Mouse (Mus musculus) frontal cortex, adult (tissue): ENCODE data around the gene Ttn.
"Not testable (repeated sequence)": the region's sequence is repeated elsewhere in the genome, so short reads cannot be mapped to it uniquely, and the experiment has no call there.

Source experiments
- ATAC-seq: cut with Nextera tagmentation; 2 replicates; pipeline ENCODE4 v1.9.2; 2017; ENCODE audit warnings: mild to moderate bottlenecking, moderate library complexity, mixed read lengths; ENCODE audit not compliant: low TSS enrichment

Gene Ttn

DNA sequence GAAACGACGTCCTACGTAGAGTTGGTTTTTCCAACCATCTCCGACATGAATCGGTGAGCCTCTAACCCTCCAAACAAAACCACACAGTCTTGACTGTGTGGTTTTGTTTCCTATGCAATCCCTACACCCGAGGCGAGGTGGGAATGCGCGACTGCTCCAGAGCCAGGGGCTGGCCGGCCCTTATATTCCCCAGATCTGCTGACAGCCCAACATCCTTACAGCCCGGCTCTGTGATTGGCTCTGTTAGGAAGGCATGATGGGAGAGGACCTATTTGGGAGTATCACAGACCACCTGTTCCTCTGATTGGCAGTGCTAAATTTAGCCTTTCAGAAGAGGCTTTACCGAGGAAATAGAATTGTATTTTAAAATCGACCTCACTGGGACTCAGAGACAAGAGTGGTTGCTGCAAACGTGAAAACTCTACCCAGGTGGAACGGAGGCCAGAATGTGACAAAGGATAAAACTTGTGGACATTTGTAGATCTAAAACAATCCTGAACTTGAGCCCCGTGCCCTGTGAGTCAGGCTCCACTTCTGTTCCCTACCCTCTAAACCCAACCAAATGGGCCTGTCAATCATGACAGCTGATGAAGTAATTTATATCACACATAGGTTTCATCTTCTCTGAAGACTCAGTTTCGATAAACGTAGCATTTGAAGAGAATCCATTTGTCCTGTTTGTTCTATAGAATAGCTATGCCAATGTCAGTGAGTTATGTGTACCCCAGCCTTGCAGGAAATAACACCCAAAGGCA lies at the start of gene Ttn:
TSS of gene Ttn (minus strand) at position 157 of the 755 bp plus-strand sequence.
- ATAC-seq: no peak

GRCm38 (mm10) chr2:77020649-77021048 lies 38.3 kb upstream of the Ttn start:
- no peak for ATAC-seq

DNA sequence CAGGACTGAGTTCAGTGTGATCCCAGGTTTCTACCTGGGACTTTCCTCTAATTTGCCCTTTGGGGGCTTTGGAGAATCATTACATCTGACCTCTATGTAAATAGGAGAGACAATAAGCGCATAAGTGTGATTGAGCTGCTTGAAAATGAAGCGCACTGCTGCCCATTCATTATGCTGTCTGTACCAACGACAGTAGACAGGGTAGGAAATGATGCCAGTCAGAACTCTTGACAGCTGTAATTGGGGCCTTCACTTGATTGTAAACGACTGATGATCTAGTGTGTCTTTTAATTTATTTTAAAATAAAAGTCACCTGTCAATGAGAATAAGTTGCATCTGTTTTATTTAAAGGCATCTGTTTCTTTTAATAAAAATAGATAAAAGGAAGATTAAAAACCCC lies 35.4 kb upstream of the Ttn start:
- no peak for ATAC-seq

DNA sequence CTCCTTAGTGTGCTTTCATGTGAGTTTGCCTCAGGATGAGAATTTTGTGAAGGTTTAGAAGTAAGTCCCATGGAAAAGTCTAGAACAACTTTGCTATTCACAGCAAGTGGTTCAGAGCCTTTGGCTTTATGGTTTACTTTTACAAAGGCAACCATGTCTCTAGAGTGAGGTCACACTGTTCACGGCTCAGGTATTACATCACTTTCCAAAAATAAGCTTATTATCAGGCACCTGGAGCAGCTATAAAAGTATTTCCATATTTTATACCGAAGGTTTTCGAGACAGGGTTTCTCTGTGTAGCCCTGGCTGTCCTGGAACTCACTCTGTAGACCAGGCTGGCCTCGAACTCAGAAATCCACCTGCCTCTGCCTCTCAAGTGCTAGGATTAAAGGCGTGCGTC lies 31.1 kb upstream of the Ttn start:
- ATAC-seq: not testable (repeated sequence)

DNA sequence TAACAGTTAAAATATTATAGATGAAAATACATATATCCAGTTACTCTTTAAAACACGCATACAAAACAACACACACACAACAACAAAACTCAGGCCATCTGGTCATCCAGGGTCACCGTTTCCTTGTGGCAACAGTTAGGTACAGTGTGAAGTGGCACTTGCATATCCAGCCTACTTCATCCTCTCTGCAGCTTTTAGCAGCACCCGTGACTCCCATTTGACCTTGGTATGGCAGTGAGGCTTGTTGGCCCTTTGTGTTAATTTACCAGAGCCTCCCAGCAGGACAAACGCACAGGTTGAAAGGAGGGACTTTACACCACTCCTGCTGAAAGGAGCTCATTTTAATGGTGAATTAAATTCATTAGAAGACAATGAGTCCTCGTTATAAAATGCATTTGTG lies 29.6 kb upstream of the Ttn start:
- no peak for ATAC-seq

GRCm38 (mm10) chr2:77007015-77007414 lies 24.7 kb upstream of the Ttn start:
- no peak for ATAC-seq

DNA sequence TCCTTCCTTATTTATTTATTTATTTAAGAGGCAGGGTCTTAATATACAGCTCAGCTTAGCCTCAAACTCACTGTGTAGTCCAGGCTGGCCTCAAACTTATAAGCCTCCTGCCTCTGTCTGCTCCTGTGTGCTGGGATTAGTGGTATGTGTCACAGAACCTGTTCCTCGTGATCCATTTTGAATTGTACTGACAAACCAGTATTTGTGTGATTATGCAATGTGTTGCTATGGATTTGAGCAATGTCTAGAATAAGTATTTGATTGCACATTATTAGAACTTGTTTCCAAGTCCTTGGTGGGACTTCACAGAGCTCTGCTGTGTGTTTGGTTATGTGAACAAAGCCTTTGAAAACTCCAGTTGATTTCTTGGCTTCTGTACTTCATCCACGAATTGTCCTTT lies 20.8 kb upstream of the Ttn start:
- ATAC-seq: no peak

DNA sequence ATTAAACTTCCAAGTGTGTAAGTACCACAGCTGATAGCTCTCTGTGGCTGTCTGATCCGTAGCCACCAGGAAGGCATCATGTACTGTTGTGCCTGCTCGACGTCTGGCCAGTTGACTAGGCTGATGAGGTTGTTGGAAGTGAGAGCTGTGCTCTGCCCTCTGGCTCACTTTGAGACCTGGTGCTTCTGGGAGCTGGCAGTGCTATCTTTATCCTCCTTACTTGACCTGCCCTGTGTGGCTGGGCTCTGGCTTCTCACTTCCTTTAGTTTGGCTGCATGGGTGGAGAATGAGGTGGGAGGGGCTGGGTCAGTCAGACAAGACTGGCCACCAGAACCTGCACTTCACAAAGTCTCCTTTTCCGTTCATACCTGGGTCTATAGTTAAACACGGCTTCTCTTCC lies 16.0 kb upstream of the Ttn start:
- ATAC-seq: no peak

- peak; percentile 78 for ATAC-seq
Observed at GRCm38 (mm10) chr2:76992493-76993201, 10.3 kb upstream of the Ttn start.

DNA sequence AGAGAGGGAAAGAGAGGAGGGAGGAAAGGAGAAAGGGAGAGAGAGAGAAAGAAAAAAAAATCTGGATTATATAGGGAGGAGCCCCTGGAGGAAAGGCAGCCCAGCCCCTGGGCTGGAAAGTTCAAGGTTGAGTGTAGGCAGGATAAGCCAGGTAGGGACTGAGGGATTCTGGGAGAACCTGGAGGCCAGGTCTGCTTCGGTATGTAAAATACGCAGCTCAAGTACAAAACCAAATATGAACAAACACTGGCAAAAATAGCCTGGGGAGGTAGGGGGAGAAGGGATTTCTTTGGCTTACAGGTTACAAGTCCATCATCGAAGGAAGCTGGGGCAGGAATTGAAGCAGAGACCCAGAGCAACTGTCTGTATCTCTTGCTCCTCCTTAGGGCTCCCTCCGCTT lies 5.0 kb upstream of the Ttn start:
- ATAC-seq: no peak

DNA sequence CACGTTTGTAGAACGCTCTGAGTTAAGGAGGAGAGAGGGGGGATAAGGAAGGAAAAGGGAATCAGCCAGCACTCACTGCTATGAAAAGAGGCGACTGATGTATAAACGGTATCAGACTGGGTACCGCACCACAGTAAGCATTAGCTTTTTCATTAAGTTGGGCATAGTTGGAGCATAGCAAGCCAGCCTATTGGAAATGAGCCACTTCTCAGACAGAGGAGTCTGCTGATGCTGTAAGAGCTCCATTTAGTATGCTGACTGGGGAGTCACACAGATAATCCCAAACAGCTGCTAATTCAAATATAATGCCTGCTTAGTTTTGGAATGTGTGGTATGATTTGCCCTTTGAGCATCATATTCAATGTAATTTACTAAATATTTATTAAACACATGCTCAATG lies 2.0 kb upstream of the Ttn start:
- no peak for ATAC-seq

DNA sequence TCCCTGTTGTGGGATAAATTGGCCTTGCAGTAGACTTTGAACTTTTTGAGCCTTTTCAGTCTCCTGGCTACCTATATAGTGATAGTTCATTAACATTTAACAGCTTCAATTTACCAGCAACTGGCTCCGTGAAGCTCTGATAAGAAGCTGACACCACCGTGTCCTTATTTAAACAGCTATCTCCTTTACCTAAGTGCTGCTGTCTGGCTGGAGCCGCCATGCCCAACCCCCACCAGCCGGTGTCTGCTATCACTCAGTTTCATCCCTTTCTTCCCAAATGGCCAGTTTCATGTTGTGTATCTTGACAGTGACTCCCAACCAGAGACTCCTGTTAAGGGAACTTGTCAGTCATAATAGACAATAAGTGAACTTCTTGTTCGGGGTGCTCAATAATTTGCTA lies 1.3 kb upstream of the Ttn start:
- no peak for ATAC-seq

- ATAC-seq: no peak
Observed at GRCm38 (mm10) chr2:76981717-76982116, 630 bp downstream of the Ttn start.

DNA sequence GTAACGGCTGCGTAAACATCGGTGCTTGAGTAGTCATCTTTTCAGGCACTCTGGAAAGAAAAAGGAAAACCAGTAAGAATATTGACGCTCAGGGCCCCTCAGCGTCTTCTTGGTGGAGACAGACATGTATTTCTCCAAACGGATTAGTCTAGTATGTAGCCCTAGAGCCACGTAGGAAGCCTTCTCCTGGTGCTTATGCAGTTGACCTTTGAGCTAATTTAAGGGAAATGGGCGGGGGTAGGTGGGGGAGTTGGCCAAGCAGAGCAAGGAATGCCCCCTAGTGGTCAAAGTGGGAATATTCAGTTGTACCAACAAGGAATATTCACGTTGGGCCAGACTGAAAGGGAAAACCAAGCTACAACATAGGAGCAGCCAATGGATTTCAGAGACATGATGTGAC lies 2.2 kb downstream of the Ttn start:
- ATAC-seq: no peak

GRCm38 (mm10) chr2:76977650-76978049 lies 4.7 kb downstream of the Ttn start:
- ATAC-seq: no peak

DNA sequence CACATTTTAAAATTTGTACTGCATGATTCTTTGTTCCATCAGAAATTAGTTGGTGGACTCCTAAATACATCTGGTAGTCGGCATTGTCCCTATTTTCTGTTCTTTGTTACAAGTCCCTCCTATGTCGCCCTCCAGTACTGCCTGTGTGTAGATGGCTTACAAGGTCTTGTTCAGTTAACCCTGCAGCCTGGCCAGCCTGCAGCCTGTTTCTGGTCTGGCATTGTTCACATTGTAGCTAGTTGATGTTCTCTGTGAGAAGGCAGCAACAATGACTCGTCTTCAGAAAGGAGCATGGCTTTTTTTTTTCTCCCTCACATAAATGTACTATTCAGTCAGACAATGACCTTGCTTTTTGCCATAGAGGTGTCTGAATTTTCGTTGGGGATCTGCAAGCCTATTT lies 10.3 kb downstream of the Ttn start:
- ATAC-seq: no peak

GRCm38 (mm10) chr2:76971069-76971468 lies 11.3 kb downstream of the Ttn start:
- ATAC-seq: no peak

GRCm38 (mm10) chr2:76970669-76971068 lies 11.7 kb downstream of the Ttn start:
- no peak; the same call in 1 of the 2 replicates for ATAC-seq

DNA sequence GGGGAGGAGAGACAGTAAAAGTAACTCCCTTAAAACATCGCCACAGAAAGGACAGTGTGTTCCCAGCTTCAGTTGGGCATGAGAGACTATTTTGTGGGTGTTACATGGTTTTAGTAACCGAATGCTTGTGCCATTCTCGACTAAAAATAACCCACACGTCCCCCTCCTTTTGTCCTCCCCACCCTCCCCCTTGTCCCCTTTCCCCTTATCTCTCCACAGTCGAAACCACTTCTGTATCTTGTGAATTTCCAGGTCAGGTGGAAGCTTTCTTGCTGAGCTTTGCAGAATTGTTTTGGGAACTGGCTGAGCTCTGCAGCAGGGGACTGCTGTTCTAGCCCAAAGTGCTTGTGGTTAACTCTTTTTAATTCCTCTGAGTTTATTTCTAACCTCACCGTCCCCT lies 12.1 kb downstream of the Ttn start:
- ATAC-seq: no peak

DNA sequence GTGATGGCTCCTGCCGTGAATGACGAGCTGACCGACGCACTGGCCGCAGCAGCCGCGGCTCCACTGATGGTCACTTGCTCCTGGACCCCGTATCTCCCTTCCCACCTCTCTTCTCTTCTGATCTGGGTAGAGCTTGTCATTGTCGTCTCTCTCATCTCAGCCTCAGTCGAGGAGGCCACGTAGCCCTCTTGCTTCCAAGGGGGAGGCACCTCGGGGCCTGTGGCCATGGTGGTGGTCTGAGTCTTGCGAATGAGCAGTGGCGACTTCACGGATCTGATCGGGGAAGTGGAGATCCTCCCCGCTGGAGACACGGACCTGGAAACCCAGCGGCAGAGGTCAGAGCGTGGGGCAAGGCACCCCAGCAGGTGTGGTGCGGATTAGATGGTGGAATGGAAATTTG lies 12.7 kb downstream of the Ttn start:
- ATAC-seq: no peak

GRCm38 (mm10) chr2:76968919-76969318 lies 13.4 kb downstream of the Ttn start:
- peak; percentile 94 for ATAC-seq

GRCm38 (mm10) chr2:76966582-76966981 lies 15.8 kb downstream of the Ttn start:
- no peak for ATAC-seq

- ATAC-seq: no peak
Observed at GRCm38 (mm10) chr2:76966013-76966412, 16.3 kb downstream of the Ttn start.

DNA sequence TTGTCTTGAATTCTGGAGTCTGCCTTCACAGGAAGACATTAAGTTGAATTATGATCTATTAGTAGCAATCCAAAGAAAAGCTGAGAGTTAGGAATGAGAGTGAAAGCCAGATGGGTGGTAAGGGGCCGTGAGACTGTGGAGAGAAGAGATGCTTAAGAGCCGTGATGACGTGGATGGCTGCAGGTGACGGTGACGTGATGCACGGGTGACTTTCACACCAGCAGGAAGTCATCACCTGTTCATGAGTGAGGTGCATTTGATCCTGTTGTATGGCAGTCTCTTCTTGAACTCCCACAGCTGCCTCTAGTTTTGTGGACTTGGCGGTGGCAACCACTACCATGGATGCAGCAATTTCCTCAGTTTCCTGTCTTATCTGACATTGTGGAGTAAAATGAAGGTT lies 16.8 kb downstream of the Ttn start:
- ATAC-seq: no peak
